Mouse (Mus musculus) testis, adult 10 weeks (tissue): Measurements from ENCODE around the gene Gm10378. TPM values are rescaled to one million over a fixed set of nuclear protein-coding genes. Genes with fewer than 3 reads are reported as not detected.

Experiments
- polyA plus RNA-seq: library from polyadenylated mRNA; stranded (reverse); fragments of 350-450 nt; fragmentation: Illumina TruSeq; extraction: RNeasy Lipid Tissue Mini Kit (QIAGEN cat#74804); gene quantifications from one replicate; pipeline ENCODE4 v1.2.3, GENCODE M21; 2014; ENCODE audit warnings: low read depth, low replicate concordance

Gm10378 gene
- not detected for polyA plus RNA-seq

GRCm38 (mm10) chr14:42655638-42656037 is at the start of gene Gm10378:
Gm10378 (plus strand) TSS chr14:42655938.

DNA sequence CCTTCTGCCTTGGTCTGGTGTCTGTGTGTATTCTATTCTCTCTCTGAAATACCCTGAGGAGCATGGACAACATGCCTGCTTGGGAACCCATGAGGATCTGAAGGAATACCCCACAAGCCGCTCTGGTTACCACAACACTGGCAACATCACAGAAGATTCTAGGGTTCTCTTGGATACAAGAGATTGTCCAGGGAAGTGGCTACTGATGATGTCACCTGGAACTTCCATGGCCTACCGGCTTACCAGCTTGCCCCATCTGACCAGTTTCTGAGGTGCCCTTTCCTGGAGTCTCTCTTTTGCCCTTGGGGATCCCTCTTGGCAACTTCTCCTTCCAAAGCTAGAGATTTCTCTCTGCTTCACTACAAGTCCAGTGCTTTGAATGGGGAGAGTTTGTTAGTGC is 13.9 kb upstream of the Gm10378 start, which contains the start of gene Gm3633:
Gene Gm3633 (minus strand): TSS at position 101 of the 400 bp plus-strand sequence.

Other genes with a start within 250 kb of the Gm10378 start
- gene Gm8005, start 216.3 kb upstream of the Gm10378 start, polyA plus RNA-seq = 1.2 TPM
- 5.5 TPM for gene Gm8011, start 192.1 kb upstream of the Gm10378 start, polyA plus RNA-seq
- gene Gm8020, start 153.6 kb upstream of the Gm10378 start, polyA plus RNA-seq = 0.92 TPM
- 0.46 TPM for gene Gm8024, start 131.7 kb upstream of the Gm10378 start, polyA plus RNA-seq
- 0.55 TPM for gene Gm17124, start 56.1 kb upstream of the Gm10378 start, polyA plus RNA-seq
- gene Gm3633, start 14.0 kb upstream of the Gm10378 start, polyA plus RNA-seq = 0.25 TPM
- 0.49 TPM for gene Gm3015, start 112.9 kb downstream of the Gm10378 start, polyA plus RNA-seq
- 23.3 TPM for gene Gm10377, start 142.0 kb downstream of the Gm10378 start, polyA plus RNA-seq
- 1.9 TPM for gene Gm21977, start 197.5 kb downstream of the Gm10378 start, polyA plus RNA-seq